Mouse (Mus musculus): ENCODE results near the gene Fancc. TPM values are rescaled to one million over a fixed set of nuclear protein-coding genes. Genes with fewer than 3 reads are reported as not detected.

Fancc gene
- polyA plus RNA-seq, 1 experiment from 2014 or later: 28.7 TPM

DNA sequence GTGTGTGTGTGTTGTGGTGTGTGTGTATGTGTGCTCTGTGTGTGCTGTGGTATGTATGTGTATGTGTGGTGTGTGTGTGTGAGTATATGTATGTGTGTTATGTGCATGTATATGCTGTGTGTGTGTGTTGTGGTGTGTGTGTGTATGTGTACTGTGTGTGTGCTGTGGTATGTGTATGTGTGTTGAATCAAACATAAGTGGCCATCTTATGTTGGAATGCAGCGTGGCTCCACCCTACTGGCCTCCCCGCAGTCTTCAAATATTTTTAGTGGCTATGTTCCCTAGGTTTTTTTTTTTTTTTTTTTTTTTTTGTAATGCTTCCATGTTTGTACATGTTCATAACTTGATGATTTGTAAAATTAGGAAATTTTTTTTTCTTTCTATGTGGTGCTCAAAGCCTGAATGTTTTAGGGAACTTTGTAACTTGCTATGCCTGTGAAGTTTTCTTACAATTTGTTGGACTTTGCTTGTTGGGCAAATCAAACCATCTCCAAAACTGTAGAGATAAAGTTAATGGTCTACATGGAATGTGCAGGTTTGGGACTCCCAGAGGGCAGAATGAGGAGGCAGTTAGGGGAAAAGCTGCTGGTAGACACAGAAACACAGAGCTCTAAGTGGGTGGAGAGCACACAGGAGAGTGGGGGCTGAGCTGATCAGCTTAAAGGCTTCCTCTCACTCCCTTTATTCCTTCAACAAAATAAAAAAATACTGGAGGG, 244.6 kb downstream of the Fancc start:
- Histone ChIP-seq H3K27ac (peak overlapping the region; percentile 80), H3K4me2 (peak overlapping the region; percentile 4; the same call in 1 of the 2 replicates)

GRCm38 (mm10) chr13:63251118-63251889, 245.8 kb downstream of the Fancc start:
- Histone ChIP-seq H3K4me3 (no peak overlapping the region), H3K36me3 (peaks cover 10% of the 10 kb centered on the region; the same call in 1 of the 2 replicates), H3K4me1 (peaks cover 93% of the 10 kb centered on the region), H3K27ac (peak overlapping the region; percentile 80), H3K27me3 (no peaks in the 10 kb centered on the region), H3K9ac (0 out of 2 replicates have a peak overlapping the region, but pooled peaks have one; percentile 18), H3K4me2 (peak overlapping the region; percentile 39), H3K9me3 (no peaks in the 10 kb centered on the region)
- 34% methylated on average over 12 of the region's 12 CpGs for WGBS
- ATAC-seq (ENCODE audit: borderline replicate concordance, extremely low read depth, low FRiP score, low TSS enrichment): peak; percentile 29; the same call in 1 of the 2 replicates

More for the DNA sequence above, 244.6 kb downstream of the Fancc start:
- H3K36me3 ChIP-seq: peaks cover 13% of the 10 kb centered on the region; the same call in 1 of the 2 replicates
- WGBS: 41% methylated on average over 2 of the region's 2 CpGs
- peaks cover 87% of the 10 kb centered on the region for H3K4me1 ChIP-seq
- no peak for ATAC-seq (ENCODE audit: borderline replicate concordance, extremely low read depth, low FRiP score, low TSS enrichment)
- no peaks in the 10 kb centered on the region for H3K9me3 ChIP-seq
- H3K27me3 ChIP-seq: no peaks in the 10 kb centered on the region
- H3K9ac ChIP-seq: no peak overlapping the region
- H3K4me3 ChIP-seq: no peak overlapping the region

DNA sequence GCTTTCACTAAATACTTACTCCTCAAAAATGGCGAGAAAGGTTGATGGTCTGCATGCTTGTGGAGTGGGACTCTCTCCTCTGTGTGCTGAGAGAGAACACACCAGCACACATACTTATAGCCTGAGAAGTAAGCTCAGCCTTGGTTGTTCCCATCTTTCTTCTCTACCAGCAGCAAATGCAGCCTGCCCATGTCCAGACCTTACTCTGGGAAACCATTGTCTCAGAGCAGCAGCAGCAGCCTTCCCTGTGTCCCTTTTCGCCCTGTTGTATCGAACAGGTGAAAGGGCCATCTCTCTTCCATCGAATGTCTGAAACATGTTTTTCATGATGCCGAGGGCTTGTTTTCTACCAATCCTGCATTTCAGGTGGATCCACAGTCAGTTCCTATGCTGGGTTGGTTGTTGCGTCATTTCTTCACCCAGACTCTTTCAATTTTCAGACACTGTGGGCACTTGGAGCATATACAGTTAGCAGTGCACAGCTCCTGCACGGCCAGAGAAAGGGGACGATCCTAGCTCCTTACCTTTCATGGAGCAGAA, 246.6 kb downstream of the Fancc start:
- Histone ChIP-seq H3K27ac (peak overlapping the region; percentile 80), H3K4me2 (no peak overlapping the region), H3K9me3 (no peaks in the 10 kb centered on the region), H3K4me3 (no peak overlapping the region), H3K27me3 (no peaks in the 10 kb centered on the region), H3K36me3 (peaks cover 14% of the 10 kb centered on the region; the same call in 1 of the 2 replicates), H3K4me1 (peaks cover 94% of the 10 kb centered on the region), H3K9ac (0 out of 2 replicates have a peak overlapping the region, but pooled peaks have one; percentile 1)
- 78% methylated on average over 8 of the region's 8 CpGs for WGBS
- no peak for ATAC-seq (ENCODE audit: borderline replicate concordance, extremely low read depth, low FRiP score, low TSS enrichment)

GRCm38 (mm10) chr13:63249741-63250431, 247.2 kb downstream of the Fancc start:
- H3K4me1 ChIP-seq: peaks cover 94% of the 10 kb centered on the region
- no peaks in the 10 kb centered on the region for H3K27me3 ChIP-seq
- peak overlapping the region; percentile 80 for H3K27ac ChIP-seq
- H3K9me3 ChIP-seq: no peaks in the 10 kb centered on the region
- H3K4me3 ChIP-seq: no peak overlapping the region
- ATAC-seq (ENCODE audit: borderline replicate concordance, extremely low read depth, low FRiP score, low TSS enrichment): no peak
- peaks cover 15% of the 10 kb centered on the region; the same call in 1 of the 2 replicates for H3K36me3 ChIP-seq
- 0 out of 2 replicates have a peak overlapping the region, but pooled peaks have one; percentile 1 for H3K9ac ChIP-seq
- WGBS: 55% methylated on average over 8 of the region's 8 CpGs
- H3K4me2 ChIP-seq: no peak overlapping the region

DNA sequence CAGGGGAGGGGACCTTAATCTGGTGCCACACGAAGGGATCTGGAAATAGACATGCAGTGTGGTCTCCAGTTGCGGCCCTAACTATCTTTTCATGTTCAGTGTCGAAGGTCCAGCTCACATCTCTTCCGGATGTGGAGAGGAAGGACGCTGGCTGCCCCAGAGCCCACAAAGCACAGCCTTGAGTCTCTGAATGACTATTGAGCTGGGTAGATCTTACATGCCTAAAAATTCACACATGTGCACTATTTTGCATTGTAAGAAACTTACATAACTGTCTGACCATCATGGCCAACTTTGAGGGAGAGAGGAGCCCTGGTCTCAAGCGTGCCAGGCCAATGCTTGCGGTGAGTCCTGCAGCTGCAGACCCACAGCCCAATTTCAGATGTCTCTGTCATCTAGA, 247.9 kb downstream of the Fancc start:
- Histone ChIP-seq H3K27me3 (no peaks in the 10 kb centered on the region), H3K4me2 (peak overlapping the region; percentile 23), H3K4me3 (no peak overlapping the region), H3K4me1 (peaks cover 94% of the 10 kb centered on the region), H3K9me3 (no peaks in the 10 kb centered on the region), H3K36me3 (peaks cover 8% of the 10 kb centered on the region; the same call in 1 of the 2 replicates), H3K9ac (0 out of 2 replicates have a peak overlapping the region, but pooled peaks have one; percentile 16), H3K27ac (peak overlapping the region; percentile 34; the same call in 1 of the 2 replicates)
- no peak for ATAC-seq (ENCODE audit: borderline replicate concordance, extremely low read depth, low FRiP score, low TSS enrichment)
- WGBS: 72% methylated on average over 7 of the region's 7 CpGs

DNA sequence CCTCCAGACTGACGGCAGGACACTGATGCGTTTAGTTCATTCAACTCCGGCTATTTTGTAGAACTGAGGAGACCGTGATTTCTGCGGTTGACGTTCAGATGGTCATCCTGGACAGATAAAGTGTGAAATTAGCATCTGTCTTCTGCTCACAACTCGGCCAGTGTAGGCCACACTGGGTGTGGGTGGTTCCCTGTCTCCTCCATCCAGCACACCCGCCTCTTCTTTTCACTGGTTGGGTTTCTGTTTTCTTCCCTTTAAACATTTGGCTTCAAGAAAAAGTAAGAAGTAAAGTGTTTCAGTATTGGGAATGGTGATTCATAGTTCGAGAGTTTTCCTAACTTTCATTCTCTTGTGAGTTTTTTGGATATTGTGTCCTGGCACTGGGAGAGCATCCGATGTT, 248.8 kb downstream of the Fancc start:
- Histone ChIP-seq H3K27me3 (no peaks in the 10 kb centered on the region), H3K4me3 (no peak overlapping the region), H3K9ac (no peak overlapping the region), H3K27ac (no peak overlapping the region), H3K36me3 (0 out of 2 replicates have a peak, but pooled peaks cover 7% of the 10 kb centered on the region), H3K9me3 (no peaks in the 10 kb centered on the region), H3K4me1 (peaks cover 92% of the 10 kb centered on the region), H3K4me2 (no peak overlapping the region)
- WGBS: 65% methylated on average over 10 of the region's 10 CpGs
- ATAC-seq (ENCODE audit: borderline replicate concordance, extremely low read depth, low FRiP score, low TSS enrichment): no peak

DNA sequence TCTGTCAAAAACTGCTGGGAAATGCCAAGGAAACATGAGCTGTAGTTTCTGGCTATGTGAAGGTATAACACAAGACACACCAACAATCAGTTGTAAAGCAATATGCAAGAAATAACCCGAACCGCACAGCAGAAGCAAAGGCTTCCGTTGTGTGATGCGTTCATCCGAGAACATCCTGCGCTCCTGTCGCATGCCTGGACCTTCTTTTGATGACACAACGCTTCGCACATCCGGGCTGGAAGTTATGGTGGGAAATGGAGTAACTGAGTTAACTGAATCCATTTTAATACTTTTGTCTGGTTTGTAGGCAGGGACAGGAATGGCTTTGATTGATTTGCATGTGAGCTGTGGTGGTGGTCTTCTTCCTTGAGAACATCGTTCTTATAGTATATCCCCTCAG, 249.4 kb downstream of the Fancc start:
- ATAC-seq (ENCODE audit: borderline replicate concordance, extremely low read depth, low FRiP score, low TSS enrichment): no peak
- H3K4me1 ChIP-seq: peaks cover 91% of the 10 kb centered on the region

DNA sequence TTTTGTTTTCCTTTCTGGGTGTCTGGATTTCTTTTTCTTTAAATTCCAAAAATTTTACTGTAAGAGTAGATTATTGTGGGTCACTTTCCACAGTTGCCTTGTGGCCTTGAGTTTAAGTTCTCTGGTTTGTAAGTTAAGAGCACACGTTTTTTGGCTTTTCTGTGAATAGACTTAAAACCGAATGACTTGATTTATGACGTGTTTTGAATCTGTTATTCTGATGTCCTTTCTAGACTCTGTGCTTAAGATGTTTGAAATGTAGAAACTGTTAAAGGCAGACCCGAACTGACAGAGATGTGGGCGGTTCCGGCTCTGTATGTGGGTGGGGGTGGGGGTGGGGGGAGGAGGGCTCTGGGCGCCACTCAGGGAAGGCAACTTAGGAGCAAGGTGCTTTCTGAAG, 250.0 kb downstream of the Fancc start:
- Histone ChIP-seq H3K4me3 (peak overlapping the region; percentile 7; the same call in 1 of the 2 replicates), H3K4me2 (peak overlapping the region; percentile 47; the same call in 1 of the 2 replicates), H3K36me3 (0 out of 2 replicates have a peak, but pooled peaks cover 7% of the 10 kb centered on the region), H3K27me3 (no peaks in the 10 kb centered on the region), H3K27ac (0 out of 2 replicates have a peak overlapping the region, but pooled peaks have one; percentile 45), H3K4me1 (peaks cover 93% of the 10 kb centered on the region), H3K9ac (no peak overlapping the region), H3K9me3 (no peaks in the 10 kb centered on the region)
- ATAC-seq (ENCODE audit: borderline replicate concordance, extremely low read depth, low FRiP score, low TSS enrichment): no peak
- 42% methylated on average over 7 of the region's 7 CpGs for WGBS

More for the DNA sequence above, 249.4 kb downstream of the Fancc start:
- H3K27me3 ChIP-seq: no peaks in the 10 kb centered on the region
- no peak overlapping the region for H3K27ac ChIP-seq
- H3K9ac ChIP-seq: no peak overlapping the region
- WGBS: 78% methylated on average over 11 of the region's 11 CpGs
- H3K4me3 ChIP-seq: no peak overlapping the region
- no peak overlapping the region; the same call in 1 of the 2 replicates for H3K4me2 ChIP-seq
- H3K36me3 ChIP-seq: 0 out of 2 replicates have a peak, but pooled peaks cover 7% of the 10 kb centered on the region
- no peaks in the 10 kb centered on the region for H3K9me3 ChIP-seq

- H3K4me2 ChIP-seq: peak overlapping the region; percentile 47
- no peak for ATAC-seq (ENCODE audit: borderline replicate concordance, extremely low read depth, low FRiP score, low TSS enrichment)
- 0 out of 2 replicates have a peak, but pooled peaks cover 7% of the 10 kb centered on the region for H3K36me3 ChIP-seq
- H3K4me1 ChIP-seq: peaks cover 93% of the 10 kb centered on the region
- no peak overlapping the region for H3K9ac ChIP-seq
- H3K27me3 ChIP-seq: no peaks in the 10 kb centered on the region
- WGBS: 35% methylated on average over 12 of the region's 12 CpGs
- peak overlapping the region; percentile 7; the same call in 1 of the 2 replicates for H3K4me3 ChIP-seq
- H3K27ac ChIP-seq: peak overlapping the region; percentile 45; the same call in 1 of the 2 replicates
- no peaks in the 10 kb centered on the region for H3K9me3 ChIP-seq
Measured at GRCm38 (mm10) chr13:63246332-63246940, 250.6 kb downstream of the Fancc start.

DNA sequence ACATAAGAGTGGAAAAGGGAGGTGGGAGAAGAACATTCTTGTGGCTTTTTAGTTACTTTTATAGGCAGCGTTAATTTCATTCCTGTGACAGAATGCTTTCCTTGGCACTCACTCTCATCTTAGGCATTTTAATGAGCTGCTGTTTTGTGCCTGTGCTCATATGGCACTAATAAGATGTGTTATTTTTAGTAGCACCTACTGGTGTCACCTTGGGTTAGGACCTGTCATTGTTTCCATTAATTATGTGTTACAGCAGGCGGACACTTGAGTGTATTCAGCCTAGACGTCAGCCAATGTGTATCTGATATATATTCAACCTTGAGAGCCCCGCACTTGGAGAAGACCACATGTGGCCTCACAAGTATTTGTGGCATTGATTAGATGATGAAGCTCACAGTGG, 251.3 kb downstream of the Fancc start:
- no peak overlapping the region for H3K4me3 ChIP-seq
- peak overlapping the region; percentile 75 for H3K27ac ChIP-seq
- no peak overlapping the region for H3K9ac ChIP-seq
- peaks cover 93% of the 10 kb centered on the region for H3K4me1 ChIP-seq
- no peaks in the 10 kb centered on the region for H3K9me3 ChIP-seq
- peak overlapping the region; percentile 47 for H3K4me2 ChIP-seq
- H3K27me3 ChIP-seq: no peaks in the 10 kb centered on the region
- H3K36me3 ChIP-seq: 0 out of 2 replicates have a peak, but pooled peaks cover 7% of the 10 kb centered on the region
- ATAC-seq (ENCODE audit: borderline replicate concordance, extremely low read depth, low FRiP score, low TSS enrichment): no peak
- 40% methylated on average over 4 of the region's 4 CpGs for WGBS
